Mouse (Mus musculus) embryonic fibroblast, embryonic 13.5 days (primary cell): ENCODE results near the gene Lpar3. TPM values are rescaled to one million over a fixed set of nuclear protein-coding genes. Genes with fewer than 3 reads are reported as not detected.

Source experiments
- H3K27ac ChIP-seq: 2 replicates; pipeline ENCODE4 v1.5.1; 2012; ENCODE audit warnings: low read length, control low read depth, inconsistent platforms; ENCODE audit not compliant: insufficient read depth
- H3K4me1 ChIP-seq: 2 replicates; pipeline ENCODE4 v1.6.1; 2011; ENCODE audit warnings: low read length; ENCODE audit not compliant: control insufficient read depth, insufficient read depth
- H3K4me3 ChIP-seq: 2 replicates; pipeline ENCODE4 v1.5.1; 2011; ENCODE audit warnings: mild to moderate bottlenecking, control low read depth, low read length; ENCODE audit not compliant: insufficient read depth
- CTCF ChIP-seq: IDR thresholded peaks from 2 replicates; pipeline ENCODE4 v1.5.1; 2011; ENCODE audit warnings: mild to moderate bottlenecking, control low read depth, low read length, moderate library complexity, borderline replicate concordance; ENCODE audit not compliant: insufficient read depth
- POLR2A ChIP-seq: IDR thresholded peaks from 2 replicates; pipeline ENCODE4 v1.6.1; 2011; ENCODE audit warnings: low read depth, mild to moderate bottlenecking, control low read depth, low read length, moderate library complexity
- polyA plus RNA-seq: library from polyadenylated mRNA; stranded (reverse); fragments of >200 nt; gene quantifications from 2 replicates; pipeline ENCODE4 v1.2.4, GENCODE M21; 2011; ENCODE audit warnings: low read depth; ENCODE audit not compliant: missing spikeins, insufficient read length

Lpar3 gene
- polyA plus RNA-seq, result not detected in 2 replicates

- TF ChIP-seq POLR2A, result no peak
- TF ChIP-seq CTCF, result 0 out of 2 replicates have a peak, but pooled peaks have one; percentile 4
- Histone ChIP-seq H3K4me3 (peak within 1 kb of the TSS; percentile 31), H3K4me1 (no peaks in the 10 kb centered on the region), H3K27ac (no peak within 1 kb of the TSS)
Measured at GRCm38 (mm10) chr3:146220776-146221486, at the start of gene Lpar3. TSS of gene Lpar3 (plus strand) at chr3:146220963.

GRCm38 (mm10) chr3:146173030-146173429 lies 47.7 kb upstream of the Lpar3 start:
- TF ChIP-seq POLR2A, result no peak
- TF ChIP-seq CTCF, result no peak
- Histone ChIP-seq H3K27ac (no peak overlapping the region), H3K4me3 (no peak overlapping the region), H3K4me1 (no peaks in the 10 kb centered on the region)

GRCm38 (mm10) chr3:146174215-146174614 lies 46.5 kb upstream of the Lpar3 start:
- H3K4me3 ChIP-seq, result no peak overlapping the region
- no peaks in the 10 kb centered on the region for H3K4me1 ChIP-seq
- no peak overlapping the region for H3K27ac ChIP-seq
- TF ChIP-seq POLR2A (no peak), CTCF (no peak)

GRCm38 (mm10) chr3:146177295-146177694 lies 43.5 kb upstream of the Lpar3 start:
- H3K4me3 ChIP-seq, result no peak overlapping the region
- peak overlapping the region; percentile 60; the same call in 1 of the 2 replicates for H3K27ac ChIP-seq
- TF ChIP-seq CTCF (no peak), POLR2A (no peak)
- no peaks in the 10 kb centered on the region for H3K4me1 ChIP-seq

- Histone ChIP-seq H3K27ac (peak overlapping the region; percentile 60; the same call in 1 of the 2 replicates), H3K4me1 (no peaks in the 10 kb centered on the region), H3K4me3 (peak overlapping the region; percentile 13; the same call in 1 of the 2 replicates)
- no peak for TF ChIP-seq POLR2A
- peak; percentile 77 for TF ChIP-seq CTCF
Measured at GRCm38 (mm10) chr3:146177748-146178582, 42.8 kb upstream of the Lpar3 start.

GRCm38 (mm10) chr3:146180341-146180740 lies 40.4 kb upstream of the Lpar3 start:
- H3K4me3 ChIP-seq, result no peak overlapping the region

GRCm38 (mm10) chr3:146180986-146181385 lies 39.8 kb upstream of the Lpar3 start:
- Histone ChIP-seq H3K27ac (no peak overlapping the region), H3K4me1 (no peaks in the 10 kb centered on the region), H3K4me3 (no peak overlapping the region)
- TF ChIP-seq CTCF (peak; percentile 72; the same call in 1 of the 2 replicates), POLR2A (no peak)

More at GRCm38 (mm10) chr3:146180341-146180740, 40.4 kb upstream of the Lpar3 start:
- H3K27ac ChIP-seq, result no peak overlapping the region
- H3K4me1 ChIP-seq, result no peaks in the 10 kb centered on the region
- TF ChIP-seq CTCF (no peak), POLR2A (no peak)

- TF ChIP-seq CTCF (peak; percentile 75; the same call in 1 of the 2 replicates), POLR2A (no peak)
- Histone ChIP-seq H3K4me1 (no peaks in the 10 kb centered on the region), H3K4me3 (no peak overlapping the region), H3K27ac (no peak overlapping the region)
Measured at GRCm38 (mm10) chr3:146184992-146185657, 35.6 kb upstream of the Lpar3 start.

- TF ChIP-seq POLR2A (no peak), CTCF (no peak)
- no peaks in the 10 kb centered on the region for H3K4me1 ChIP-seq
- no peak overlapping the region for H3K27ac ChIP-seq
- H3K4me3 ChIP-seq, result no peak overlapping the region
Measured at GRCm38 (mm10) chr3:146186033-146186432, 34.7 kb upstream of the Lpar3 start.
